Mouse (Mus musculus): ENCODE results near the gene Il2rb.

Il2rb gene

DNA sequence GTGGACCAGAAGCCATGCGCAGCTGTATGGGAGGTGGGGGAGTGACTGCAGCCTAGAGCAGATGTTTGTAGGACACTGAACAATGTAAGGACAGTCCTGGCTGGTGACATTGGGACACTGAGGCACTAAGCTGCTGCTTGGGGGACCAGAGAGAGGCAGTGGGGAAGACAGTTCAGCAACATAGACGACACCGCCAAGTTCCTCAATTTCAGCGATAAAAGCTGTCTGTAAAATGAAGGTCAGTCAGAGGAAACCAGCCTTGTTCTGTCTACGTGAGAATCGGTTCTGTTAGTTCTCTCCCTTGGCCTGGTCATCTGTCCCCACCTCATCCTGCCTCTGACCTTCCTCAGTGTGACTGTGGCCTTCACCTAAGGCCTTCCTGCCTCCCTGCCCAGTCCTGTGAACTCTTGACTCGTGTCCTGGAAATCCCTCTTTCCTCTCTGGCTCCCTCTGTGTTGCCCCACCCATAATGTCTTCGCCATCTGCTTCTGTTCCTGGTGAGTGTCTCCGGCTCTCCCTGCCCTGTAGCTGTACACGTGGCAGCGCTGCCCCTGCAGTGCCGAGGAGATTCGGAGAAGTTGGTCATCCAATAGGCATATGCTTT, 25.1 kb upstream of the Il2rb start:
- DNase-seq (ENCODE audit: low spot score in 2 of 2), result peak; percentile 86 to 93

DNA sequence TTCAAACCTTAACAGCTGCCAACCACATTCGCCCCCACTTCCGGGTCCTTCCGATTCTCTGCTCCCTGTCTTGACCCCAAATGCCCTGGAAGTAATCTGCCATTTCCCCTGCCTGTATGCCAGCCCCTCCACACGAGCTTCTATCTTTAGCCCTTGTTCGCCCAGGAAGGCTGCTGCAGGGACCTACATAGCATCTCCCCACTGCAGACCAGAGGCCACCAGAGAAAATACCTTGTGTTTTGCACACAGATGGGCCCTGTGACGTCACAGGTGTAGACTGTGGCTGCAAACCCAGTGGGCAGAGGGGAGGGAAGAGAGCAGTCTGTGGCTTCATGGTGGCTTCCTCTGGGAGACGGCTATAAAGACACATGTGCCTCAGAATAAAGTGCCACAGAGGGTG, 23.1 kb upstream of the Il2rb start:
- no peak for DNase-seq (ENCODE audit: low spot score in 2 of 2)

DNA sequence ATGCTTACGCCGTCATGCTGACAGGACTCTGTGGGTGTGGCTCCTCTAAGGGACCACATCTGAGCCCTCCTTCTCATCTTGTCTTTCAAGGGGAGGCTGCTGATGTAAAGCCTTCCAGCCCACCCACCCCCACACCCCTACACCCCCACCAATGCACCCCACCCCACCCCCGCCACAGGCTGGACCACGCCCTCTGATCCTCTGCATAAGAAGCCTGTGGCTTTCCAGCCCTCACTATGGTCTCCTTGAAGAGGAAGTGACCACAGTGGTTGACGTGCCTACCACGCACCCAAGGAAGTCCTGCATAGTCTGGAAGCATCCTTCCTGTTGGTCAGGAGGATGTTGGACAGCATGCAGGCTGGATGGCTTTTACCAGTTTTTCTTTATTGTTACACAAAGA, 20.7 kb upstream of the Il2rb start:
- no peak for DNase-seq (ENCODE audit: low spot score in 2 of 2)

DNA sequence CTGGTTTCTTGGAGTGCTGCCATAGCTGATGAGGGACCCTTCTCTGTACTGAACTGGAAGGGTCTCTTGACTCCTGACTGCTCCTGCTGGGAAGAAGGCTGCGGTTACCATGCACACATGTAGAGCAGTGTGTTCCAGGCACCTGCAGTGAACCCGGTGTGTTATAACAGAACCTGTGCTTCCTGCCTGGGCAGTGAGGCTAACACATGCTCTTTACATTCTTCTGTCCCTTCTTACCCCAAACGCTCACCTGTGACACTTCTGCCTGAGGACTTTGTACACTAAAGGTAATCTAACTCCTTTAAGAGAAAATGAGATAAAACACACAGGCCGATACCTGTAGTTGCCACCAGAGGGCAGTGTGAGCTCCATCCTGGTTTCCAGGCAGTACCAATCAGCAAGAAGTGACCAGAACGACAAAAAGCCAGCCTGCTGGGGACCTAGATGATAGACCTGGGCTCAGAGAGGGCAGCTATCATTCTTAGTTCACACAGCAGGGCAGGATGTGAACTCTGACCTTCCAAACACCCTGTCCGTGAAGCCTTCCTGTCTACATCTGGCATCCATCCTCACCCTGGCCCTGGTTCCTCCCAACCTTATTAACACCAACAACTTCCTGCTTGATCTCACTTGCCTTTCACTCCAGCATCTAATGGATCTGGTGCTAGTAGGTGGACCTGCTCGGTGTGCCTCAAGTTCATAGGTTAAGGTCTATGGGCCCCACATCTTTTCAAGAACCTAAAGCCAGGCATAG, 19.5 kb upstream of the Il2rb start:
- peak; percentile 68 to 77 for DNase-seq (ENCODE audit: low spot score in 2 of 2)

DNA sequence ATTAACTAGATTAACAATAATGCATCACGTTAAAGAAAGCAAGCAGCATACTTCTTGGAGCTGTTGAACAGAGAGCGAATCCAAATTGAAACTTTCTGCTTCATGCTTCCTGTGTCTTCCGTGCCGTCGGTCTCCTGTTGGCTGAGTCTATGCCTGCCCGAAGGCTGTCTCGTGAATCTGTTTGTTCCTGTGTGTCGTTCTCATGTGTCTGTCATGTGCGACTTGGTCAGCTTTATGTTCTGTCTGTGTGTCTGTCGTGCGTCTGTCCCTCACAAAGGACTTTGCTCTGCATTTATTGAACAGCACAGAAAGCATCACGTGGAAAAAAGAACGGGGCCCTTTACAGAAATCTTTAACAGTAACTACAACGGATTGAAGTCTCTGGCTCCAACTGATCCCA, 17.9 kb upstream of the Il2rb start:
- no peak for DNase-seq (ENCODE audit: low spot score in 2 of 2)

DNA sequence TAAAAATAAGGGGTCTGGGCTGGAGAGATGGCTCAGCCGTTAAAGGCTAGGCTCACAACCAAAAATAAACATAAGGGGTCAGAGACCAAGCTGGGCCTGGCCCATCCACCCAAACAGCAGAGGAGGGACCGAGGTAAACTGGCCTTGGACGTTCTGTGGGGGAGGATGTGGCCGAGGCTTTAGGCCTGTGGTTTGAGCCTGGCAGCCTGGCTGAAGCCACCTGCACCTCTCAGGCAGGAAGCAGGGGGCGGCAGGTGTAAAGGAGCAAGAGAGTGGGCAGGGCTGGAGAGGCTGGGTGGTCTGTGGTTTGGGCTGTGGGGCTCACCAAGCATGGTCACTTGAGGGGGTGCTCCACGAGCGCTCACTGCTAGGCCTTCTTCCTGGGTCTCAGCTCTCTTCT, 16.9 kb upstream of the Il2rb start:
- no peak for DNase-seq (ENCODE audit: low spot score in 2 of 2)

DNA sequence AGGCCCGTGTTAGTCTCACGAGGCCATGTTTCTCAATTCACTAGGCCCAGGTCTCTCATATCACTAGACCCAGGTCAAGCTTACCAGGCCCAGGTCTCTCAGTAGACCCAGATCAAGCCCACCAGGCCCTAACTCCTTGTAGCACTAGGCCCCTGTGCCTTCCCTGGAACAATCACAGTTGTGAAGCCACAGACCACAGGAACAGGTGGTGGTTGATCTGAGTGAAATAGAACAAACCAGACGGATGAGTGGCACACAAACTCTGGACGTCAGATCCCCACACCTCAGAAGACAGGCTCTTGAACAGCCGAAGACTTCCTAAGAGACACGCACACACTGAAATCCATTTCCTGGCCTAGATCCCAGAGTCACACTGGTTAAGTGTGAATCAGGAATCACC, 15.7 kb upstream of the Il2rb start:
- no peak for DNase-seq (ENCODE audit: low spot score in 2 of 2)

DNA sequence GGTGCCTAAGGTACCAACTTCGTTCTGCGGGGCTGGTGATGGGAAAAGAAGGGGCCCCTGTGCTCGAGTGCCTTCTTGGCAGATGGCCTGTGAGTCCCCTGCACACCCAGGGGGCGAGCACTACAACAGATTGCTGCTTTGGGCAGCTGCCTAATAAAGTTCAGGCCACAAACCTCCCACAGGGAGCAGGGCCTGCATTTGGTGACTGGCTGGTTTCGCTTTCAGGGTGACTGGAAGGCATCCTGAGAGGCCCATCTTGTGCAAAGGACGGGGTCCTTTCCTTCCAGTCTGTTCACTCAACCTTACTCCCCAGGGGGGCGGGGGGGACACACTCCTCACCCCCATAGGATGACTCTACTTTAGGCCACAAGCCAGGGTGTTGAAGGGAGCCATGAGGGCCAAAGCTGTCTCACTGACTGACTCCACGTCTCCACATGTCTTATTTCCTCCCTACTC, 15.1 kb upstream of the Il2rb start:
- DNase-seq (ENCODE audit: low spot score in 2 of 2), result no peak

DNA sequence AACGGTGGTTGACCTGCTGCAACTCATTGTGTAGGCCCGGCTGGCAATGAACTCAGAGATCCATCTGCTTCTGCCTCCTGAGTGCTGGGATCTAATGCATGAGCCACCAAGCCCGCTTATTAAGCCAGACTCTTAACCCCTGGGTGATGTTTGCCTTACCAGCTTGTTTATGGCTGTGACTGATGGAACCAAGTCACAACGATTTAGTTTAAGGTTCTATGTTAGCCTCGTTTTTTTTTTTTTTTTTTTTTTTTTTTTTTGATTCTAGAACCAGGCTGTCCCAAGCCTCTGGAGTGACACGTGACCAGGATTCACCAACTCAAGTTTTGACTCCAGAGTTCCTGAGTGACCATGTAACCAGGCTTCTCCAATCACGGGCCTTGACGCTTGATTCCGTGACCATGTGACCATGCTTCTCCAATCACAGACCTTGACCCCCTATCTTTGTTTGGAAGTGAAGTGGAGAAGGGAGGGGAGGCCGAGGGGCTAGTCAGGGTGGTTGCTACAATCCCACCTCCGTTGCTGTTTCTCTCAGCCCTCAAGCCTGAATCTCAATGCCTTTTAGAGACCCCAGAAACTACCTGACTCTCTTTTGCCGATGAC, 14.3 kb upstream of the Il2rb start:
- no peak for DNase-seq (ENCODE audit: low spot score in 2 of 2)

DNA sequence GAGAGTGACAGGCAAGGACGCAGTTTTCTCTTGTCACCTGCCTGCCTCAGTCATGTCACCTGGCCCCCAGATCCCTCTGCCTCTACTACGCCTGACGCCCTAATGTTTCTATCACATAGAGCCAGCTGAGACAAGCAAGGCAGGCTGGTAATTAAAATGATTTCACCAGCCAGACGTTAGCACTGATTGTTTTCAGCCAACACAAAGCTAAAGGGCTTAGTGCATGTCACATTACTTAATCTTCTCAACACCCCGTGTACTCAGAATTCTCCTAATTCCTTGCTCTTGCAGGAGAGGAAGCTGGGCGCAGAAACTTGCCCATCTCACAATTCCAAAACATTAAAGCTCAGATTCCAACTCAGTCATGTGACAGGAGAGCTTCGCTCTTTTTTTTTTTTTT, 13.4 kb upstream of the Il2rb start:
- DNase-seq (ENCODE audit: low spot score in 2 of 2), result no peak

DNA sequence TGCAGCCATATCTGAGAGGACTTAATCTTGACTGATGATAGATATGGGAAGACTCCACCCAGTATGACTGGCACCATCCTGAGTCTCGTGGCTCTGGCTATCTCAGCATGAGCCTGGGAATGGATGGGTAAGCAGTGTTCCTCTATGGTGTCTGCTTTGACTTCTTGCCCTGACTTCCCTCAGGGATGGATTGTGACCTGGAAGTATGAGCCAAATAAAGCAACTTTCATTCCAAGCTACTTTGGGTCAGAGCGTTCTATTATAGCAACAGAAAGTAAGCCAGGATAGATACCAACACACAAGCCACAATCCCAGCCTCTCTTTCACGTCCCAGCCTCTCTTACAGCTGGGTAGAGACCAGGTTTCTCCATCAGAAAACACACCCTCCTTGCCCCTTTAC, 10.5 kb upstream of the Il2rb start:
- DNase-seq (ENCODE audit: low spot score in 2 of 2), result no peak

DNA sequence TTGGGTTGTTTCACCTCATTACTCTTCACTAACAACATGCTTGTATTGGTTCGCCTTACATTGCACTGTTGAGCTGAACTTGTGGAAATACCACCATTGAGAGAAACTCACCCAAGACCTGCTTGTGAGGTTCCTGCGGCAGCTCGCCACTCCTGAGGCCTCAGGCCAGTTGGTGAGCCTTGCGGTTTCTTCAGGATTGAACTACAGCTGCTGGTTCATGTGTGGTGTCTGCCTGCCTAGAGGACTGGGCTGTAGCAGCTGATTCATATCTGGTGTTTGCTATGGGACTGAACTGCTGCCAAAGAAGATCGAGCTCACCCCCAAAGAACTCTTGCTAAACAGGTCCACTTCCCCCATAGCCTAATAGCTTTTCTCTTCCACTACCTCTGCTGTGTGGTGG, 9.7 kb upstream of the Il2rb start:
- no peak for DNase-seq (ENCODE audit: low spot score in 2 of 2)

DNA sequence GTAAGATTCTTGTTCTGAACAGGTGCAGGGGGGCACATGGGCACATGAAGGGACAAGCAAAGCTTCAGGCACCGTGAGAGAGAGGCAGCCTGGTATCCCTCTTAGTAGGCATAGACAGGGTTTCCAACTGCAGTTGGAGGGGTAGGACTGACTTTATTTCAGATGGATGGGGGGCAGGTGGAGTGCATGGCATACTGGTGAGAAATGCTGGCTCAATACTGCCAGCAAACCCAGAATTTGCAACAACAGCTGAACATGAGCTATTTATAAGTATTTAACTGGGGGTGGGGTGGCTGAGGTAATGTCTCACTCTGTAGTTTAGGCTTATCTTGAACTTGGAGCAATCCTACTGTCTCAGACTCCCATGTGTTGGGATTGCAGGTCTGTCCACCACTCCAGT, 8.9 kb upstream of the Il2rb start:
- DNase-seq (ENCODE audit: low spot score in 2 of 2), result no peak

DNA sequence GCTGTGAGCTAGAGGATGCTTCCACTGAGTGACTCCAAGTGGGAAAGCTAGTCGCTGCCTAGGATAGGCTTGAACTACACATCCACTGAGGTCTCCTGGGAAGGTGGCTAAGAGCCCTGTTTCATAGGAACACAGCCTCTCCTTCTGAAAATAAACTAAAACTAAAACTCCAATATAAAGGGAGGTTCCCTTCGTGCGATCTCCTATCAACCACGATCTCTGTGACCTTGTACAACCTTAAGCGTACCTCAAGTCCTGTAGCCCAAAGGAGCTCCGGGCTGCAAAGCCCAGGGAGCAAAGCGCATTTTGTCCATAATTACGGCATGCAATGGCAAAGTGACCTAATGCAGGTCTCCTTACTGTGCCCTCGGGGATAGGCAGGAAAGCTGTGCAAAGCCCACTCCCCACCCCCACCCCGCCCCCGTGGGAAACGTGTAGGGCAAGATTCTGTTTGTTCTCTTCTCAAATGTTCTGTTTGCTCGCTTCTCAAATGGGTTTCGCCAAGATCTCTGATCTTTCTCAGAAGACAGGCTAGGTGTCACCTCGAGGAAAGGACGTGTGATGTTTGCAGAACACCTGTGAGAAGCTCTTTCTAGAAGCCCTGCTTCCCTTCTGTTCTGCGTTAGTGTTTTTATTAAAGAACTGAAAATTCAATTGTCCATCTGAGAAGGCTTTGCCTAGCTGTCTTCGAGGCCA, 7.5 kb upstream of the Il2rb start:
- no peak for DNase-seq (ENCODE audit: low spot score in 2 of 2)

DNA sequence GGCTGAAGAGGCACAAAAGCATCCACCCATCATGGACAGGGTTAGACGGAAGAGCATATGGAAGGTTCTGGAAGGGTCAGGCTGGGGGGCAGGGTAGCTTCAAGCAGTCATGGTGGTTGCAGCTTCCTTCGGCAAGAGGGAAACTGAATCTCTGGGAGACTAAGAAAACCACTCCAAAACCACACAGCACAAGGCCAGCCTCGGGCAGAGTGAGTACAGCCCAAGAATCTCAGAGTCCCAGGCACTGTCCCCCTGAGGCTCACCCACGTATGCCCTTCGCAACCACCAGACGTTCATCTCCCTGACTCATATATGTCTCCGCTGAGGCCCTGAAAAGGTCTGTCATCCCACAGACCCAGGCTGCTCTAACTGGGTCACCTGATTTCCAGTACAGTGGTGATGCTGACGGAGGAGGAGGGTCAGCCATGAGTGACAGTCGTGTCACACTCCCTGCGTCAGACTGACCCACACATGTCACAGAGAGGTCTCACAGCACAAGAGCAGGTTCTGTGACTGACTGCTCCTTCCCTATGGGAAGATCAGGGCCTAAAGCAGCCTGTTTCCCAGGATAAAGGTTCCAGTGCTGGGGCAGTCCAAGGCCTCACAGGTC, 1.6 kb downstream of the Il2rb start:
- no peak for DNase-seq (ENCODE audit: low spot score in 2 of 2)

DNA sequence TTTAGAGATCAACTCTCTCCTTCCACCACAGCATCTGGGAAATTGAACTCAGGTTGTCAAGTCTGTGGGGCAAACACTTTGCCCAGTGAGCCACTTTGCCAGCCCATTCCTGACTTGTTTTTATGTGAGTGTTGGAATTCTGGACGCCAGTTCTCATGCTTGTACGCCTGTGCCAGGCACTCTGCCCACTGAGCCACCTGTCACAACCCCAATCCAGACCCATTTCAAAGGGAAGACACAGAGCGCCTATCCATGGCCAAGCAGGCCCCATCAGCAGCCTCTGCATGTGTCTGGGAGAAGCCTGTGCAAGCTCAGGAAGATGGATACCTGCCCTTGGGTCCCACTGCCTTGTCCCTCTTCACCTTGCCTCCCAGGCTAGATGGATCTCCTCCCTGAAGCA, 3.8 kb downstream of the Il2rb start:
- no peak for DNase-seq (ENCODE audit: low spot score in 2 of 2)

DNA sequence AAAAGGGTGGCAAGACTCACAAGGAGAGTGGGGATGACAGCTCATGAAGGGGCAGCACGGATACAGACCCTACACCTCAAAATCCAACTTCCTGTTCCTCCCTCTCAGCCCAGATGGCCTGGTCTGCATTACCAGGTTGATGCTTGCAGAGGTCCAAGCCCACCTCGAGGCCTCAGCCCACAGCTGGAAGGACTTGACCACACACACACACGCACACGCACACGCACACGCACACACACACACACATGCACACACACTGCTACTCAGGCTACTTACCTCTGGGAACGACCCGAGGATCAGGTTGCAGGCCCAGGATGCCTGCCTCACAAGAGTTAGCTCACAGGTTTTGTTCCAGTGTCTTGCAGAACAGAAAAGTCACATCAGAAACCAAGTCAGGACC, 5.2 kb downstream of the Il2rb start:
- DNase-seq (ENCODE audit: low spot score in 2 of 2), result no peak

DNA sequence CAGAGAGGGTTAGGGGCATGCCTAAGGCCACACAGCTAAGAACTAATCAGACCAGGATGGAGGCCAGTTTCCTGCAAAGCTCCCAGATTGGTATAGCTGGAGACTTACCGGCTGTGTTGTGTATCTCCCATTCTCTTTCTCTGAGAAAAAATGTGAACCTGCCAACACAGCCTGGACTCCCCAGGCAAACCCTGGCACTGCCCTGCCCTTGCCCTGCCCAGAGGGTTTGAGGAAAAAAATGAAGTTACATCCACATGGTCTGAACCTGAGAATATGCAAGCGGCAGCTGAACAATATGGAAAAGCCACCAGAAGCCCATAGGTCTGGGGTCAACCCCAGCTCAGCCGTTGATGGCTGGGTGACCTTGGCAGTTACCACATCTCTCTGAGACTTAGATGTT, 5.8 kb downstream of the Il2rb start:
- DNase-seq (ENCODE audit: low spot score in 2 of 2), result no peak

DNA sequence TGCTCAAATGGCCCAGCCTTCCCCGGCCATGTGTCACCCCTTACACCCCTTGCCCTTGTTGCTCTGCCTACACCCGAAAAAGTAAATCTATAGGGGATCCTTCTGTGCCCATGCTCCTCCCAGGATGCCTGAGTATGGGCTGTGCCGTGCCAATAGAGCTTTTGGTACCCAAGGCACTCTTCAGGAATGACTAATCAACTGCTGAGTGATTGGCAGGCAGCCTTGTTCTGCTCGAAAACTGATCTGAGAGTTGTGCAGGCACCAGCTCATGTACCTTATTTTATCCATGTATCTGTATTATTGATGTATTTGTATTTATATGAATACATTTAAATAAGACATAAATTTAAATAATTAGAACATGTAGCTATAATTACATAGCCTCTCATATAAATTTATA, 8.0 kb downstream of the Il2rb start:
- DNase-seq (ENCODE audit: low spot score in 2 of 2), result no peak

DNA sequence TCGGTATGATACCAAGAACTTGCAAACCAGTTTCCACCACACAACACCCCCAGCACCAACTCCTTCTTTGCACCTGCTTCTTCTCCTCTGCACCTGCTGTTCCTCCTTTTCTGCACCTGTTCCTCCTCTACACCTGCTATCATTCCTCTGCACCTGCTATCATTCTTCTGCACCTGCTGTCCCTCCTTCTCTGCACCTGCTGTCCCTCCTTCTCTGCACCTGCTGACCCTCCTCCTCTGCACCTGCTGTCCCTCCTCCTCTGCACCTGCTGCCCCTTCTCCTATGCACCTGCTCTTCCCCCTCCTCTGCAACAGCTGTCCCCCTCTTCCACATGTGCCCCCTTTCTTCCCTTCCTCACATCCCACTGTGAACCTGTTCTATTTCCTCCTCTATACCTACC, 8.5 kb downstream of the Il2rb start:
- no peak for DNase-seq (ENCODE audit: low spot score in 2 of 2)

DNA sequence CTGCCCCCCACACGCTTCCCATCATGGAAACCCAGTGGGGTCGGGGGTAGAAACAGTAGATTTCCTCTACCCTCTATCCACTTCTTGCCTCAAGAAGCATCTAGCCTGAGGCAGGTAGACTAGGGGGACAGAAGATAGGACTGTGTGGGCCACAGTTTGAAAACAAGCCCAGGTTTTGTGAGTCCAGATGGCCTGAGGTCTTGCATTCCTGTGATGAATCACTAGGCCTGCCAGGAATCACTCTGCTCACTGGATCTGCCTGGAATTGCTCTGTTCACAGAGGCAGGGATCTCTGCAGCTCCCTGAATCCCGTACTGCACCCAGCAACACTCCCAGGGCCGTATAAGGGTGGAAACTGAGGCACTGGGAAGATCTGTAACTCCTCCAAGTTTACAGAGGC, 11.8 kb downstream of the Il2rb start:
- DNase-seq (ENCODE audit: low spot score in 2 of 2), result no peak

DNA sequence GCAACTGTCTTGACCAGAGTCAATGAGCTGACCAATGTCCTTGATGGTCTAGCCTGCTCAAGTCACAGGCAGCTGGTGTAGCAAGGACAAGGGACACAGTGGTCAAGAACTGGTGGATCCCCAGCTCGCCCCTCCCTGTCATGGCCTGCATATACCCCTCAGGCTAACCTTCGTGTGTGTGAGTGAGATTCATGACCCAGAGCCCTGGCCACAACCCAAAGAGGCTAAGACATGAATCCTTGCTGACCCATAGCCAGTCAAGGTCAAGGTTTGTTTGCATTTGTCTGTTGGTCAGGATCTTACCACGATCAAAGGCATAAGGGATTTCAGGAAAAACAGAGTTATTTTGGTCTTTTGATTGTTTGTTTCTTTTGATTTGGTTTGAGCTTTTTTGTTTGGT, 12.6 kb downstream of the Il2rb start:
- no peak for DNase-seq (ENCODE audit: low spot score in 2 of 2)

Measured in heart, adult 9 months (tissue).